Mouse (Mus musculus) c-Kit-positive CD71-positive TER-119-negative erythroid progenitor cells, embryonic 14.5 days (primary cell): ENCODE results near the gene Tcf12.

Source experiments
- DNase-seq: peaks from one replicate; pipeline ENCODE4 v3.0.0-alpha.2; 2013; ENCODE audit warnings: low read depth

Tcf12 gene

DNA sequence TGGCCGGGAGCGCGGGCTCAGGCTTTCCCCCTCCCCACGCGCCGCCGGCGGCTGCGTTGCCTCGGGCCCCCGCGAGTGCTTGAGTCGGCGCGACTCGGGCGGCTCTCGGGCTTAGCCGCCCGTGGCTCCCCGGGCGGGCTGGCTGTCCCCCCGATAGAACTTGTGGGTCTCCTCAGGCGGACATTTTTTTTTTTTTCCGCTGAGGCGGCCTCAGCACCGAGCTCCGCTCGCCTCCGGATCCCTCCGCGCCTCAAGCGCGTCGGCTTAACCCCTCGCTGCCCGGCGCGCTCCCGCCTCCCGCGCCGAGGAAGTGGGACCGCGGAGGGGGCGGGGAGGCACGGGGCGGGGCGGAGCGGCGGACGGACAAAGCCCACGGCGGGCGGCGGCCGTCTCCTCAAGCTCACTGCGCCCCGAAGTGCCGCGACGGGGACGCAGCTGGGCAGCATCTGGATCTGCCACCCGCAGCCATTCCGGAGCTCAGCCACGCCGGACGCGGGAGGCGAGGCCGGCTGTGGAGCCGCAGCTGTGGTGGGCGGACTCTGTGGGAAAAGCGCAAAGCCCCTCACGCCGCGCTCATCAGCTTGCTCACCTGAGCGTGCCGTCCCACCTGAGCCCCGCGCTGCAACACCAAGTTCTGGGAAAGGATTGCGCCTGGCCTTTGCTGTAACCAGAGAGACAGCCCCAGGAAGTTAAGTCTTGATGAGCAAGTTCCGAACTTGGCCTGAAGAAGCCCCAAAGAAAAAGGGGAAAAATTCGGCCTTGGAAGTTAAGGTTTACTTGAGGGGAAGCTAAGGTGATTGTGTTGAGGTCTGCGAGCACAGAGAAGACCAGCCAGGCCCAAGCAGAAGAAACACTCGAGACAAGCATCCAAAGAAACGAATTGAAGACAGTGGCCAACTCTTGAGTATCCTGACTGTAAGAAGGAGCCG, at the start of gene Tcf12:
Gene Tcf12, minus strand, starts transcription at position 250 of the 929 bp plus-strand sequence.
- DNase-seq: peak; percentile 74

DNA sequence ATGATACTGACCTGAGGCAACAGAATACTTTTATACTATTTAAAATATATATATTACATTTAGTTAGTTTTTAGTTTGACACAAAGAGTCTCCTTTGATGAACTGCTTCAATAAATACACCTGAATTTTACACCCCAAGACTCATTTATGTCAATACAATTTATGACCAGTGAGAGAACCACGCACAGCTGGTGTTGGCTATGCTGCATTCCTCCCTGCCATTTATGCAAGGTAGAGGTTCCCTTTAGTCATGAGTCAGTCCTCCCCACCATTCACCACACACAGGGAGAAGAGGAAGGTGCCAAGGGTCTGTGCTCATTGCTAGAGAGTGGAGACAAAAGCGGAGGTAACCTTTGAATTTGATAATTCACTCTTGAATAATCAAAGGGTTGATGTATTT, 46.7 kb upstream of the Tcf12 start:
- no peak for DNase-seq

DNA sequence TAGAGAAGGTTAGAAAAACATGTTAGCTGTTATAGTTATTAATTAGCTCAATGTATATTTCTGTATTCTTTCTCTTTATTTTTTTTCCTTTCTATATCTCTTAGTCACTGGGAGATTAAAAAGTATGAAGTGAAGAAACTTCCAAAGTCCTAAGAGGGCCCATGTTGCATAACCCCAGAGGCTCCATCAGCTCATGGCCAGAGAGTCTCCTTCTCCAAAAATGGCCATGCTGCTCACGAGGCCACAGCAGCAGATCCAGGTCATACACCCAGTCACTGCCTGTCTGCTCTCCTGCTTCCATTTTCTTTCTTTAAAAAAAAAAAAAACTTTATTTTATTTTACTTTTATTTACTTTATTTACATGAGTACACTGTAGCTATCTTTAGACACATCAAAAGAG, 45.4 kb upstream of the Tcf12 start:
- DNase-seq: no peak

DNA sequence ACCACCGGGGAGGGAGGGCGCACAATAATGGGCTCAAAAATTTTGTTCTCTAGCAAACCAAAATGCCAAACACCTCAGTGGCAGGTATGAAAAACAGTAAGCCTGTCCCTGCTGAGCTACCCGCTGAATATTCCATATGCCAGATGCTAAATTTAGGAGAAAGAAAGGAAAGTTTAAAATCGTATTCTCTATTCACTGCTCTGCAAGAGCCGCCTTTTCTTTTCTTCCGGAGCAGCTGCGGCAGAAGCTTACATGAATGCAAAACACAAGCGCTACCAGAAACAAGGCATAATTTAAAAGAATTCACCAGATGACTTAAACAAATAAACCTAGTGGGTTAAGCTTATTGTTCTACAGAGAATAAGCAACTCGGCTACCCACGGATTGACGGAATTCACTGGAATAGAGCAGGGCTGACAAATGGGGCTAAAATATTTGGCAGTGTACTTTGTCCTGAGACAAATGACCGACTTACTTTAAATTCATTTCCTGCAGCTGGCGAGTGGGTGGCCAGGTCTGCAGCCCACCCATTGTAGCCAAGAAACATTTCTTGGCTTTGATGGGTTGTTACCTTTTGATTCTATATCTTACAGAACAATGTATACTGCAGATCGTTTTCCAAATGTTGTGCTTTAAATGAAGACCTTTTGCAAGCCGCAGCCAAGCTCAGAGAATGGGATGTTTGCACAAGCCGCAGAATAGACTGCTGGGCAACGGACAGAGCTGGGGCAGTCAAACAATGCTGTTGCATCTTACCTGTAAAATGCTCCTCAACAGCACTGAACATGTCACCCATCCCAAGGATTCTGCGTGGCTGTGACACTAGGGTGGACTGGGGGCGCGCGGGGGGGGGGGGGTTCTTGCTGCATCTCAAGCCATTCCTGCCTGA, 43.8 kb upstream of the Tcf12 start:
- no peak for DNase-seq

DNA sequence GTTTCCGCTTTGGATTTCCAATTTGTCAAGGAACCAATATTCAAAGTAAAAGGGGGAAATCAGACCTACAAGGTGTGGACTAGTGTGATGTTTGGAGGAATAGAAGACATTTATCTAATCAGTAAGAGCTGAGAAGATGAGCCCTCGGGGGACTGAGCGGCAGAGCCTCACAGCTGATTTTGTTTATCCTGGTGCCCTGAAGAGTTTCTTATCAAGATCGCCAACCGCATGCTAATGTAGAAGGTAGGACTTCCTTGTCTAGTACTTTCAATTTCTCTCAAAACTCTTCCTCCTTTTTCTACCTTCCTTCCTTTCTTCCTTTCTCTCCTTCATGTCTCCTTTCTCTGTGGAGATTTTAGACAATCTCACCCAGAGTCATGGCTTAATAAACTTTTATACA, 32.5 kb upstream of the Tcf12 start:
- DNase-seq: no peak

DNA sequence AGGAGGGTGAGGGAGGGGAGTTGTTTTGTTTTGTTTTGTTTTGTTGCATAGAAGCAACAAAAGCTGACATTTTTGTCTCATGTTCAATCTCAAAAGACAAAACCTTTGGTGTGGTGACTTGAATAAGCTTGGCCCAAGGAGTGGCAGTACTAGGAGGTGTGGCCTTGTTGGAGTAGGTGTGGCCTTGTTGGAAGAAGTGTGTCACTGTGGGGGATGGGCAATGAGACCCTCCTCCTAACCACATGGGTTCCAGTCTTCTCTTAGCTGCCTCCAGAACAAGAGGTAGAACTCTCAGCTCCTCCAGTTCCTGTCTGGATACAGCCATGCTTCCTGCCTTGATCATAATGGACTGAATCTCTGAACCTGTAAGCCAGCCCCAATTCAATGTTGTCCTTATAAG, 26.2 kb upstream of the Tcf12 start:
- DNase-seq: no peak

GRCm38 (mm10) chr9:72133772-72134245, 22.1 kb upstream of the Tcf12 start:
- DNase-seq: no peak

DNA sequence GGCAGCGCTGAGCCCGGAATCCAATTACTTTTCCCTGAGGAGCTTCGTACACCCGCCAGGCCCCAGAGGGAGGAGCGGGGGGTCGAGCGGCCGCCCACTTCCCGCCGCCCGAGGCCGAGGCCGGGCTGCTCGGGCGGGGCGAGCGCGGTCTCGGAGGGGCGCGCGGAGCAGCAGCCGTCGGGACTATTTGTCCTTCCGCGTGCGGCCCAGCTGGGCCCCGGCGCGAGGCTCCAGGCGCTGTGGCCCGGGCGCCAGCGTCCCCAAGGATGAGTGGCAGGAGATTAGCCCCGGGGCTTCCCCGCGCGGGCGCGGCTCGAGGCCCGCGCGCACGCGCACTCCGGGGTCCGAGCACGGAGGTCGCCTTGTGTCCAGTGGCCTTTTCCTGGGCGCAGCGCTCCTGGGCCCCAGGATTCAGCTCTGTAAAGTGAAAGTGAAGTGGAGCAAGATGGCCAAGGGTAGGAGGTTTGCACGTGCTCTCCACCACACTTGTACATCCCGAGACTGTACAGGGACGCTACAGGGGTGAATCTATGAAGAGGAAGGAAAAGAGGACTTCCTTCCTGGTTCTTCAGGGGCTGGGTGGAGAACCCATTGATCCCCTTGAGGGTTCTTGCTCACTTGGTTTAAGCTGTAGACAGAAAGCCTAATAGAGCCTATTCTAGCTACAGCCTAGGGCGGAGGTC, 21.6 kb upstream of the Tcf12 start:
- DNase-seq: peak; percentile 56

DNA sequence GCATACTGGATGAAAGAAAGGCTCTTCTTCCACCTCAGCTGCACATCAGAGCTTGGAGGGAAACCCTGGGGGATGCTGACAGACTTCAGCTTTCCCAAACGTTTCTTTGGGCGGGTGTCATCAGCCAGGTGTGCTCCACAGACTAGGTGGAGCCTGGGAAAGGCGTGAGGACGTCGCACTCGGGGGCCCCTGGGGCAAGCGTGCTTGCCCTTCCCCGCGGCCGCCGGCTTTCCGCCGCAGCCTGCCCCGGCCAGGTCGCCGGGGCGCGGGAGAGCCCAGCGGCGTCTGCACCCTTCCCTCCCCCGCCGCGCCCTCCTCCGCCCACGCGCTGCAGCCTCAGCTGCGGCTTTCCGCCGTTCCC, 21.0 kb upstream of the Tcf12 start:
- no peak for DNase-seq

DNA sequence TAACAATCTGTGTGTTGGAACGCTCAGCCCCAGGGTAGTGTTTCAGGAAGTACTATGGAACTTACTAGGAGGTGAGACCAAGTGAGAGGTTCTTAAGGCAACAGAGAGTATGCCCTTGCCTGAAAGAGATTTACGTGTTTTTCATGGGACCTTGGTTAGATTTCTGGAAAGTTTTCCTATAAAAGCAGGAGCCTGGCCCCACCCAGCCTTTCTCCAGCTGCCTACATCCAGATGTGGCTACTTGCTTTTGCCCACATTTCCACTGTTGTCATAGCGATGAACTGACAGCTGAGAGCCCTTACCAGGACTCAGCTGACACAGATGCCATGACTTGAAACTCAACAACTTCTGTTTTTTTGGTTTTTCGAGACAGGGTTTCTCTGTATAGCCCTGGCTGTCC, 18.2 kb upstream of the Tcf12 start:
- no peak for DNase-seq

DNA sequence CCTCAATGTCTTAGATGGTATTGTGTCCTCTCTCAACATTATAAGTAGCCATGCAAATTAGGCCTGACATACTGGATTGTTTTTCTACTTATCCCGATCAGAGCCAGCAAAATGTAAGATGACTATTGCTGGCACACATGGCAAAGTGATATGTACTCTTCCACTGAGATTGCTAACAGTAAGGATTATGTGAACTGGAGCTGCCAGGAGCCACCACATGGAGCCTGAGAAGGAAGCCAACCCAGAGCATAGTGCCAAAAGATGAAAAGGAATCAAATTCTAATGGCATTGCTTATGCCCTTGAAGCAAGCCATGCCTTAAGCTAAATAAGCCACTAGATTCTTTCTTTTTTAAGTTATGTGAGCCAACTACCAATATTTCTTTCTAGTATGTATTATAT, 13.8 kb upstream of the Tcf12 start:
- no peak for DNase-seq

GRCm38 (mm10) chr9:72118490-72118889, 6.8 kb upstream of the Tcf12 start:
- no peak for DNase-seq

- no peak for DNase-seq
These were observed 558 bp downstream of the Tcf12 start for GRCm38 (mm10) chr9:72111004-72111621.

DNA sequence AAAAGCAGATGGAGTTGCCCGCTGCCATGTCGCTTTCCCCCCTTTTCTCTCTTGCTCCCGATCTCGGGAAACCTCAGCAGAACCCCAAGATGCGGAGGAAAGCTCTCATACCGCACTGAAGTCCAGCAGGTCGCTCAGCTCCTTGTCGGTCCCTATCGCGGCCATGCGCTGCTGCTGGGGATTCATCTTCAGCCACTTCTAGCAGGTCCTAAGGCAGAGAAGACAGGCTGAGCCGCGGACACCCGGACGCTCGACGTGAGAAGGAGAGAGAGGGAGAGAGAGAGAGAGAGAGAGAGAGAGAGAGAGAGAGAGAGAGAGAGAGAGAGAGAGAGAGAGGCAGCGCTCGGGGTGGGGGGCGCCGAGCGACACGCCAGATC, 1.1 kb downstream of the Tcf12 start:
- DNase-seq: no peak

DNA sequence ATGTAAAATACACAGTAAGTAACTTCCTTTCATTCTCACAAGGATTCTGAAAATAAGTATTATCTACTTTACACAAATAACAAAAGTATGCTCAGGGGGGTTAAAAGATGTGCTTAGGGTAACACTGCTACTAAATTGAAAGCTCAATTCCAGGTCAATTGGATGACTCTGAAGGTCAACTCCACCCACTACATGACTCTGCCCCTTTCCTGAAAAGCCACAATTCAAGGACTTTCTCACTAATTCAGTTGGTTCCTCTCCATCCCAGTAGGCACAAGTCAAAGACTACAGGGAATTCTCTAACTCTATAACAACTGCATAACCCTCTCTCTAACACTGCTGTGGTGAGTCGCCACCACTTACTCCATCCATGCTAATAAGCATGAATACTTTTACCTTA, 8.2 kb downstream of the Tcf12 start:
- no peak for DNase-seq

DNA sequence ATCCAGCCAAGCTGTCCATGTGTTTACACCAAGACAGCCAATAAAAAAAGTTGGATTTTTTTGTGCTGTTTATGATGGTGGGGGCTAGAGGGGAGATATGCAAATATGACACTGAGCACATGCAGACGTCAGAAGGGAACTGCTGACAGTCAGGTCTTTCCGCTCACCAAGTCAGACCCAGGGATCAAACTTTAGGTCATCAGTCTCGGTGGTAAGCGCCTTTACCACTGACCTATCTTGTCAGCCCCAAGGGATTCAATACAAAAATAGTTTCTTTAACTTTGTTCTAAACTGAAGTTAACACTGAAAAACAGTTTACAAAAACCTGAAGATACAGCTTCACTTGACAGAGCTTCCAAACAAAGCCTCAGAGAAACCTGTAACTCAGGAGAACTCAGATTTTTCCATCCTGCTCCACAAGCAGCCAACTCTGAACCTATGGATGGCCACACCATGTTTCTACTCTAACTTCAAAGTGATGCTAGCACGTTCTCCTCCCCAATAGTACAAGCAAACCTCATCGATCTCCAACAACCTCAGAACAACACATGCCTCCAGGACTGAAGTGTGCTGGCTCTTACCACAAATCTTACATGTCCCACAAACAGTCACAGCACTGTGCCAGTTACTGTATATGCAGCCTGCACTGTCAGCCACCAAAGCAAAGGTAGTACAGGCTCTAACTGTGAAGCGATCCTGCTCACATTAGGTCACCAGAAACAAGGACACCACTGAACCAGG, 11.6 kb downstream of the Tcf12 start:
- DNase-seq: no peak

DNA sequence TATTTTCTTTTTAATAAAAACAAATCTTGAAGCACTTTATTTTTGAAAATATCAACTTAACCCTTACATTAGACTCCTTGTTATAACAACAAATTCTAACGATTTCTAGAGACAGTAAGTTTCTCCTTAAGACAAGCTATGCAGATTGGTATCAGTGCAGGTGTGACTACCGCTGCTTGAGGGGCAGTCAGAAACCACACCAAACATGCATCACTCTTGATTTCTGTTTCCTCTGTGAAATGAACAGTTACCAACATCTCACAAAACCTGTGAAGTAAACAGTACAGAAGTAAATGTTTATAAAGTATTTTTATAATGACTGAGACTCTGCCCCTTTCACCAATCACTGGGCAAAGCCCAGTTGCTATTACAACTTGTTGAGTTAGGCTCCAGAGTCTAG, 13.6 kb downstream of the Tcf12 start:
- no peak for DNase-seq

- DNase-seq: no peak
These were observed 14.6 kb downstream of the Tcf12 start for GRCm38 (mm10) chr9:72097083-72097482.

DNA sequence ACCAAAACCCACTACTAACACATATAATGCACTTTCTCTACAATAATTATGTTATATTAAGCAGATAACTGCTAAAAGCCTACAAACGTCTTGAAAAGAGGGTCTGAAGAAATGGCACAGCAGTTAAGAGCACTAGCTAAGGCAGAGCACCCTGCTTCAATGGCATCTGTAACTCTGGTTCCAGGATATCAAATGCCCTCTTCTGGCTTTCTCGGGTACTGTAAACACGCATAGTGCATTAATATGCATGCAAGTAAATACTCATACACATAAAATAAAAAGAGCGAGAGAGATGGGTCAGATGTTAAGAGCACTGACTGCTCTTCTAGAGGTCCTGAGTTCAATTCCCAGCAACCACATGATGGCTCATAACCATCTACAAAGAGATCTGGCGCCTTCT, 17.0 kb downstream of the Tcf12 start:
- no peak for DNase-seq

DNA sequence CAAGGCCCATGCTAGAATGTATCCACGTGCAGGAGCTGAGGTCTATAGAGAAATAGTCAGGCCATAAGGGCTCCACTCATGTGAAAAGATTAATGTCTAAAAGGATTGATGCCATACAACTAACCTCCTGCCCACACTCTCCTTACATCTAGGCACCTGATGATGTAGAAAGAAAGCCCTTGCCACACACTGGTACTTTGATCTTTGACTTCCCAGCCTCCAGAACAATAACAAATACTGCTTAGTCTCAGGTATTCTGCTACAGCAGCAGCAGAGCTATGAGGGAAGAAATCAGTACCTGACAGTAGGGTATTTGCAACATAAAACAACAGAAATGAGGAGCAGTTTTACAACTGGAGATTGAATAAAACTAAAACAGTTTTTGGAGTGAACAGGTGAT, 19.5 kb downstream of the Tcf12 start:
- DNase-seq: no peak

DNA sequence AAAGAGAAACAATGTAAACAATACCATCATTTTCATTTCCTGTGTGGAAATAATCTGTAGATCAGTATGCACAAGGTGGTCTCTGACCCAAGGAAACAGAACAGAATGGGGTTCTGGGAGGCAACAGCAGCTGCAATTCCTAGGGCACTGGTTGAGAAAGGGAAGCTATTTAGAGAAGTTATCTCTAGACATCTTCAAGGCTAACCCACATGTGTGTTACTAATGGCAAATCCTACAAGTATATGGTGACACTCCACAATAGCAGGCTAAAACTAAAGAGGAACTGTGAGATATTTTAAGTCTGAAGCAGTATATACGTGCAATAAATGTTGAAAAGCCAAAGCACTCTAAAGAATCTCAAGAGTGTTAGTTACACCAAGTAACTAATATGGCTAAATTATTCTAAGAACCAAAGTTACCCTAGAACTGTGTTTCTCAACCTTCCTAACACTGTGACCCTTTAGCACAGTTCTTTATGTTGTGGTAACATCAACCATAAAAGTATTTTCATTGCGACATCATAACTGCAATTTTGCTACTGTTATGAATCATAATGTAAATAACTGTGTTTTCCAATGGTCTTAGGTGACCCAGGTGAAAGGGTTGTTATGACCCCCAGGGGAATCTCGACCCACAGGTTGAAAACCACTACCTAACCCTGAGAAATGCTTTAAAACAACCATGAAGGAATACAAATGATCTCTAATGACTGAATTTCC, 22.6 kb downstream of the Tcf12 start:
- no peak for DNase-seq
